Mouse (Mus musculus) ES-Bruce4 (cell line): ENCODE results near the gene Lca5. TPM values are rescaled to one million over a fixed set of nuclear protein-coding genes. Genes with fewer than 3 reads are reported as not detected.
A peak's percentile ranks its signal among the peaks of the same experiment; 100 is the strongest.

Source experiments
- H3K27ac ChIP-seq: 2 replicates; pipeline ENCODE4 v1.5.1; 2012; ENCODE audit warnings: low read length, inconsistent platforms; ENCODE audit not compliant: insufficient read depth
- H3K27me3 ChIP-seq: 2 replicates; pipeline ENCODE4 v1.6.1; 2012; ENCODE audit warnings: mild to moderate bottlenecking, low read length, inconsistent platforms; ENCODE audit not compliant: control insufficient read depth, poor library complexity, insufficient read depth, severe bottlenecking
- H3K36me3 ChIP-seq: 2 replicates; pipeline ENCODE4 v1.6.1; 2012; ENCODE audit warnings: inconsistent platforms, mild to moderate bottlenecking, low read length, moderate library complexity; ENCODE audit not compliant: control insufficient read depth, poor library complexity, insufficient read depth, severe bottlenecking
- H3K4me1 ChIP-seq: one replicate; pipeline ENCODE4 v1.8.1; 2011; ENCODE audit warnings: low read length; ENCODE audit not compliant: control insufficient read depth, insufficient read depth
- H3K4me3 ChIP-seq: 2 replicates; pipeline ENCODE4 v1.5.1; 2011; ENCODE audit warnings: low read depth, mild to moderate bottlenecking, low read length
- H3K9ac ChIP-seq: 2 replicates; pipeline ENCODE4 v1.6.1; 2012; ENCODE audit warnings: low read depth, mild to moderate bottlenecking, inconsistent platforms; ENCODE audit not compliant: poor library complexity, severe bottlenecking
- H3K9me3 ChIP-seq: replicated peaks from 2 replicates; pipeline ENCODE4 v1.6.1; 2012; ENCODE audit warnings: mild to moderate bottlenecking, low read length, inconsistent platforms; ENCODE audit not compliant: control insufficient read depth, poor library complexity, insufficient read depth, severe bottlenecking
- CTCF ChIP-seq: IDR thresholded peaks from one replicate; pipeline ENCODE4 v1.8.1; 2011; ENCODE audit warnings: low read depth, low read length
- EP300 ChIP-seq: IDR thresholded peaks from 2 replicates; pipeline ENCODE4 v1.6.1; 2011; ENCODE audit warnings: low read depth, low read length; ENCODE audit not compliant: insufficient read depth
- POLR2A ChIP-seq: IDR thresholded peaks from one replicate; pipeline ENCODE4 v1.8.1; 2011; ENCODE audit warnings: low read length; ENCODE audit not compliant: insufficient read depth
- polyA plus RNA-seq: library from polyadenylated mRNA; stranded (reverse); fragments of >200 nt; gene quantifications from 2 replicates; pipeline ENCODE4 v1.2.4, GENCODE M21; 2011; ENCODE audit warnings: low read depth; ENCODE audit not compliant: missing spikeins, insufficient read depth, insufficient read length

Lca5 gene
- polyA plus RNA-seq = 13.9 and 15.4 TPM in 2 replicates

DNA sequence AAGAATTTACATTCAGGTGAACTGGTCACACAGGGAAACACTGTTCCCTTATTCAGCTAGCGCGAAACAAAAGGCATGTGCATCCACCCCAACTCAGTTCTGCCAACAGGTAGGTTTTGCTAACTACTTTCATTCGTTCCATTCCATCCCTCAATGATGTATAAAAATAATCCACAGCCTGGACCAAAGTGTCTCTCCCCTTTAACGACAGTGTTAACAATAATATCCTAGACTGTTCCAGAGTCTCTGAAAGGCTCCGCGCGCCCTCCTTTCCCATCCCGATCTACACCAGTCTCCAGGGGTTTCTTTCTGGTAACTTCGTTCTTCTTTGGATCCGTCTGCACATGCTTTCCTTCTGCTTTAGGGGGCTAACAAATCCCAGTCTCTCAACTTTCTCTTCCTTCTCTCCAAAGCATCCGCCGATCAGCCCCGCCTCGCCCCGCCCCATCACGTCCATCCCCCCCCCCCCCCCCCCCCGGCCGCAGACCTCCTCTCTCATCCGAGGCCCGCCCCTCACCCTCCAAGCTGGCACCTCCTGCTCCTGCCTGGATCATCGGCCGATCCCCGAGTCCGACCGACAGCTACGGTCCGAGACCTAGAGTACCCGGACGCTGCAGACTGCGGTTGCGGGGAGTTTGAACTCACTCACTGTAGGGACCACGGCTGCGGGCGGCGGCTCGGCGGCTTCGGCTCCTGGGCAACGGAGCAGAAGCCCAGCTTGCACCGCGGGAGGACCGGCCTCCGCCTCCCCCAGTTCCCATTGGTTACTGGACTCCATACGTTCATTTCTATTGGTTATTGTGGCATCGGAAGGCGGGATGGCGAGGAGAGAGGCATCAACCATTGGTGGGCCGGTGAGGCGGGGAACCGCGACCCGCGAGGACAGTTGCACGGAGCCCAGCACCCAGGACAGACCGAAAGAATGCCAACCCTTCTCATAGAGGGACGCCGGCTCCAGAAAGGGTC, at the start of gene Lca5:
TSS of gene Lca5 (minus strand) at position 736 of the 966 bp plus-strand sequence.
- TF ChIP-seq POLR2A (no peak), EP300 (no peak)
- H3K9ac ChIP-seq = peak within 1 kb of the TSS; percentile 82
- H3K36me3 ChIP-seq = no peaks in the 10 kb centered on the region
- no peaks in the 10 kb centered on the region for H3K27me3 ChIP-seq
- H3K9me3 ChIP-seq = no peaks in the 10 kb centered on the region
- no peak within 1 kb of the TSS for H3K27ac ChIP-seq
- peak within 1 kb of the TSS; percentile 99 for H3K4me3 ChIP-seq
- H3K4me1 ChIP-seq = no peaks in the 10 kb centered on the region

GRCm38 (mm10) chr9:83488491-83489210, 47.7 kb upstream of the Lca5 start:
- no peaks in the 10 kb centered on the region for H3K9me3 ChIP-seq
- TF ChIP-seq CTCF (no peak), EP300 (no peak), POLR2A (no peak)
- H3K27ac ChIP-seq = no peak overlapping the region

GRCm38 (mm10) chr9:83487771-83488470, 47.0 kb upstream of the Lca5 start:
- Histone ChIP-seq H3K9ac (no peak overlapping the region), H3K27me3 (no peaks in the 10 kb centered on the region), H3K4me1 (no peaks in the 10 kb centered on the region), H3K4me3 (no peak overlapping the region), H3K9me3 (no peaks in the 10 kb centered on the region), H3K27ac (no peak overlapping the region), H3K36me3 (no peaks in the 10 kb centered on the region)
- TF ChIP-seq CTCF (no peak), POLR2A (no peak), EP300 (no peak)

More at GRCm38 (mm10) chr9:83488491-83489210, 47.7 kb upstream of the Lca5 start:
- Histone ChIP-seq H3K9ac (no peak overlapping the region), H3K27me3 (no peaks in the 10 kb centered on the region), H3K4me3 (no peak overlapping the region), H3K4me1 (no peaks in the 10 kb centered on the region), H3K36me3 (no peaks in the 10 kb centered on the region)

DNA sequence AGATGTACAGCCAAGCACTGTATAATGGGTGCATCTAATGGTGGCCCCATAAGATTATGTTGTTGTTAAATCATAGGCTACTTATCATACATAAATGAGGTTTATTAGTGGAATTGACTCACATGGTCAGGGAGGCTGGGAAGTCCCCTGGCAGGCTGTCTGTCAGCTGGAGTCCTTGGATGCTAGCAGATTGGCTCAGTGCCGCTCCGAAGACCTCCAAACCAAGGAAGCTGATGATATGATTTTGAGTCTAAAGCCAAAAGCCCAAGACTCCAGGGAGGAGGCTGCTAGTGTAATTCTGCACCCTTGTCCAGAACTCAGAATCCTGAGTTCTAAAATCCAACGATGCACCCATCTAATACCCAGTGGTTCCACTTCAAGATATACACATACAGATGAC, 45.0 kb upstream of the Lca5 start:
- Histone ChIP-seq H3K27ac (no peak overlapping the region), H3K36me3 (no peaks in the 10 kb centered on the region), H3K4me3 (no peak overlapping the region), H3K4me1 (no peaks in the 10 kb centered on the region), H3K9me3 (no peaks in the 10 kb centered on the region), H3K9ac (no peak overlapping the region), H3K27me3 (no peaks in the 10 kb centered on the region)
- TF ChIP-seq CTCF = no peak
- no peak for TF ChIP-seq EP300
- TF ChIP-seq POLR2A = no peak

- no peaks in the 10 kb centered on the region for H3K9me3 ChIP-seq
- no peaks in the 10 kb centered on the region for H3K36me3 ChIP-seq
- no peaks in the 10 kb centered on the region for H3K4me1 ChIP-seq
- no peaks in the 10 kb centered on the region for H3K27me3 ChIP-seq
- H3K9ac ChIP-seq = no peak overlapping the region
- H3K4me3 ChIP-seq = no peak overlapping the region
- H3K27ac ChIP-seq = peak overlapping the region; percentile 81
- TF ChIP-seq POLR2A (no peak), EP300 (no peak), CTCF (no peak)
These were observed 44.4 kb upstream of the Lca5 start for GRCm38 (mm10) chr9:83485357-83485756.
